Mouse (Mus musculus): ENCODE results near the gene Vstm4. TPM values are rescaled to one million over a fixed set of nuclear protein-coding genes. Genes with fewer than 3 reads are reported as not detected.

Gene Vstm4
- 13.2 and 14.8 TPM in 2 replicates for polyA plus RNA-seq (2012; rRNA removed)
- 21.9 and 25.0 TPM in 2 replicates for polyA plus RNA-seq (2014; fragmentation: Nextera tagmentation; extraction: Ambion mirVana)

DNA sequence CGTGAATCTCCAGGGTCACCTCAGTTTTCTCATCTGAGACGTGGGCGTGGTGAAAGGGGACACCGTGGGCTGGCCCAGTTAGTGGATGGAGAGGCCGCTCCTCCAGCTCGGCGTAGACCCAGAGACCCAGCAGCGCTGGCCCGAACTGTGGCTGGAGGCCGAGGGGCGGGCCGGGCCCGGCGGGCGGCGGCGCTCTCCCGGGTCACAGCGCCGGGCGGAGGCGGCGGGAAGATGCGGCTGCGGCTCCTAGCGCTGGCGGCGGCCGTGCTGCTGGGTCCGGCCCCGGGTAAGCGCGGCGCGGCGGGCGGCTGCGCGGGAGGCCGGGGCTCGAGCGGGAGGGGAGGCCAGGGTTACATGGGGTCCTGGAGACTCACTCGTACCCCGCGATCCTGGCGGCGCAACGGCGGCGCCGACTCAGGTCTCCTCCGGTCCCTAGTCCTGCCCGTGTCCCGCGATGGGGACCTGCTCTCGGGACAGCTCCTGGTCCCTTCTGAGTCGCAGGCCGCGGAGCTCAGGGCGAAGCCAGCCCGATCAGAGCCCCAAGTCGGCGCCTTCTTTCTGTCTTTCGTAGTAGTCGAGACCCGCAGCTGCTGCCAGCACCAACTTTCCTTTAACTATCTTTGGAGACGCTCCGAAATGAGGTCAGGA lies at the start of gene Vstm4:
TSS of gene Vstm4 (plus strand) at position 76 of the 648 bp plus-strand sequence.
- H3K4me2 ChIP-seq (replicated peaks; ENCODE audit: low read depth, low read length, severe bottlenecking): peak within 1 kb of the TSS; percentile 80
- ATAC-seq (ENCODE audit: low FRiP score, low read depth) (peak; percentile 79), DNase-seq (ENCODE audit: low spot score) (peak; percentile 52)
- H3K27me3 ChIP-seq (ENCODE audit: control insufficient read depth, insufficient read depth, low read length): no peaks in the 10 kb centered on the region
- peak within 1 kb of the TSS; percentile 88 for H3K9ac ChIP-seq (ENCODE audit: low read depth, low read length, severe bottlenecking)
- H3K27ac ChIP-seq (replicated peaks; ENCODE audit: low read depth, low read length): peak within 1 kb of the TSS; percentile 70
- no peaks in the 10 kb centered on the region for H3K9me3 ChIP-seq (ENCODE audit: control insufficient read depth, low read length)
- peak within 1 kb of the TSS; percentile 58 for H3K4me3 ChIP-seq (replicated peaks; ENCODE audit: low read length)
- TF ChIP-seq POLR2A (IDR thresholded peaks at IDR 0.05; ENCODE audit: borderline replicate concordance, extremely low read depth, insufficient read depth, insufficient read length): no peak
- WGBS: under 1% methylated on average over 50 of the region's 68 CpGs
- H3K36me3 ChIP-seq (ENCODE audit: control insufficient read depth, insufficient read depth, low read length): no peaks in the 10 kb centered on the region
- peaks cover 11% of the 10 kb centered on the region for H3K4me1 ChIP-seq (ENCODE audit: control insufficient read depth, insufficient read depth, low read length)

DNA sequence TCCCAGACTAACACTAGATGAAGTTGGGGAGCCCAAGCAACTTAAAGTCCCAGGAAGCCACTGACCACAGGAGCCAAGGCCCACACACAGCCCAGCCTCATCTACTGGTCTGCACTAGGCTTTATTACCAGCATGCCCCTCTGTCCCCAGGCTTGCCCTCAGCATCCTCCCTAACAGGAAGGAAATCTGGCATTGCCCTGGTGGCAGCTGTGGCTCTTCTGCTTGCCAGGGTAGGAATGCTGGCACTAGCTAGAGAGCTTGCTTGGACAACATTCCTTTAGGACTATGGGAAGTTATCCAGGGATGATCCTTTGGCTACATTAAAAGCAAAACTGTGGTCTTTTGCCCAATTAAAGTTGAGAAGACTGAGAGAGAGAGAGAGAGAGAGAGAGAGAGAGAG lies 46.4 kb upstream of the Vstm4 start:
- no peak for TF ChIP-seq POLR2A (IDR thresholded peaks at IDR 0.05; ENCODE audit: borderline replicate concordance, extremely low read depth, insufficient read depth, insufficient read length)
- H3K4me2 ChIP-seq (replicated peaks; ENCODE audit: low read depth, low read length, severe bottlenecking): no peak overlapping the region
- H3K27me3 ChIP-seq (ENCODE audit: control insufficient read depth, insufficient read depth, low read length): no peaks in the 10 kb centered on the region
- no peak overlapping the region for H3K27ac ChIP-seq (replicated peaks; ENCODE audit: low read depth, low read length)
- no peaks in the 10 kb centered on the region for H3K4me1 ChIP-seq (ENCODE audit: control insufficient read depth, insufficient read depth, low read length)
- ATAC-seq (ENCODE audit: low FRiP score, low read depth) (no peak), DNase-seq (ENCODE audit: low spot score) (no peak)
- no peaks in the 10 kb centered on the region for H3K9me3 ChIP-seq (ENCODE audit: control insufficient read depth, low read length)
- H3K9ac ChIP-seq (ENCODE audit: low read depth, low read length, severe bottlenecking): no peak overlapping the region
- H3K4me3 ChIP-seq (replicated peaks; ENCODE audit: low read length): no peak overlapping the region
- no peaks in the 10 kb centered on the region for H3K36me3 ChIP-seq (ENCODE audit: control insufficient read depth, insufficient read depth, low read length)

DNA sequence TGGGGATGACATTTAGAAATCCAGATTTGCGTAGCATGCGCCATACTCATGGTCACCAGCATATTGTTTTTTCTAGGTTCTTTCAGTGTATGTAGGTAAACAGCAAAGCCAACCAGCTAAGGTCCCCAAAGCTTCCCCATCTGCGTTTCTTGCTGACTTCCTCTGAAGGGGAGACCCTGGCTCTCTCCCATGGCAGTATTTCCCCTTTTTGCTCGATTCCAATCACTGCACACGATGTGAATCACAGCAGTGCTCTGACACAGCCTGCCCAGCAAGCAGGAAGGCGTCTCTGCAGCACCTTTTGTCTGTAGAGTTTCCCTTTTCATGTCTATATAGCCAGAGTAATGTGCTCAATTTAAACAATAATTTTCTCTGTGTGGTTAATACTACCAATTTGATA lies 44.1 kb upstream of the Vstm4 start:
- ATAC-seq (ENCODE audit: low FRiP score, low read depth) (no peak), DNase-seq (ENCODE audit: low spot score) (no peak)
- no peaks in the 10 kb centered on the region for H3K9me3 ChIP-seq (ENCODE audit: control insufficient read depth, low read length)
- H3K4me3 ChIP-seq (replicated peaks; ENCODE audit: low read length): no peak overlapping the region
- TF ChIP-seq POLR2A (IDR thresholded peaks at IDR 0.05; ENCODE audit: borderline replicate concordance, extremely low read depth, insufficient read depth, insufficient read length): no peak
- no peaks in the 10 kb centered on the region for H3K27me3 ChIP-seq (ENCODE audit: control insufficient read depth, insufficient read depth, low read length)
- H3K27ac ChIP-seq (replicated peaks; ENCODE audit: low read depth, low read length): no peak overlapping the region
- no peaks in the 10 kb centered on the region for H3K4me1 ChIP-seq (ENCODE audit: control insufficient read depth, insufficient read depth, low read length)
- no peaks in the 10 kb centered on the region for H3K36me3 ChIP-seq (ENCODE audit: control insufficient read depth, insufficient read depth, low read length)
- no peak overlapping the region for H3K4me2 ChIP-seq (replicated peaks; ENCODE audit: low read depth, low read length, severe bottlenecking)
- WGBS: 74% methylated on average over 6 of the region's 6 CpGs
- no peak overlapping the region for H3K9ac ChIP-seq (ENCODE audit: low read depth, low read length, severe bottlenecking)

DNA sequence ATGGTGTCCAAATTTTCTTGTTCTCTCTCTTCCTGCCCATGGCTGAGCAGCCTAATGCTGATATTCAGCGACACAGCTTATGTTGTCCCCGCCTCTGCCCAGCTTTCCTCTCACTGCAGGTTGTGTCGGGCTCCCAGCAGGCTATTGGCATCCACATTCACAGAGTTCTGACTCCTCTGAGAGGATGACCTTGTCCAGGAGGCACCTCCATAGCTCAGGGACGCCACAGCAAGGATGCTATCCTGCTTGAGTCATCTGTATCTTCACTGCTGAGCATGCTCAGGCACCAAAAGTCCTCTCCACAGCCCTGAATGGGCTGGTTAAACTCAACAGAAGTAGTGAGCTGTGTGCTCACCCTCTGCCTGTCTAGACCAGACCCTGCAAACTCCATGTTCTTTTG lies 41.6 kb upstream of the Vstm4 start:
- TF ChIP-seq POLR2A (IDR thresholded peaks at IDR 0.05; ENCODE audit: borderline replicate concordance, extremely low read depth, insufficient read depth, insufficient read length): no peak
- Histone ChIP-seq H3K9me3 (ENCODE audit: control insufficient read depth, low read length) (no peaks in the 10 kb centered on the region), H3K4me2 (replicated peaks; ENCODE audit: low read depth, low read length, severe bottlenecking) (no peak overlapping the region), H3K9ac (ENCODE audit: low read depth, low read length, severe bottlenecking) (no peak overlapping the region), H3K36me3 (ENCODE audit: control insufficient read depth, insufficient read depth, low read length) (no peaks in the 10 kb centered on the region), H3K27me3 (ENCODE audit: control insufficient read depth, insufficient read depth, low read length) (no peaks in the 10 kb centered on the region), H3K4me3 (replicated peaks; ENCODE audit: low read length) (no peak overlapping the region), H3K27ac (replicated peaks; ENCODE audit: low read depth, low read length) (no peak overlapping the region), H3K4me1 (ENCODE audit: control insufficient read depth, insufficient read depth, low read length) (0 out of 2 replicates have a peak, but pooled peaks cover 7% of the 10 kb centered on the region)
- DNase-seq (ENCODE audit: low spot score) (no peak), ATAC-seq (ENCODE audit: low FRiP score, low read depth) (no peak)
- WGBS: 62% methylated on average over 4 of the region's 4 CpGs

DNA sequence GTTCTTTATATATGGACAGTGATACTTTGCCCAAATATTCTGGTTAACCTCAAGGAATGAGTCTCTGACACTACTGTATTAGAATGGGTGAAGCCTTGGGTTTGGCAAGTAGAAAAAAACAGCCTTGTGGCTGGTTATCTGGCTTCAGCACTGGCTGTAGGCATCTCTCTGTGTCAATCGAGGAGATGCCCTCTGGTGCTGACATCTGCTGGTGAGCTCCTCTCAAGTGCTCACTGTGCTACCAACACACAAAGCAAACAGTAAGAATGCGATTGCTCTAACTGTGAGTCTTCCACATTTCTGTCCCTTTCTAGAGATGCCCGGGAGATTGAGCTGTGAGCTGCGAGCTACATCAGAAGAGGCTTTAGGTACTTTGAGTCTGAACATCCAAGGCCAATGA lies 40.0 kb upstream of the Vstm4 start:
- 79% methylated on average over 4 of the region's 4 CpGs for WGBS
- no peak for TF ChIP-seq POLR2A (IDR thresholded peaks at IDR 0.05; ENCODE audit: borderline replicate concordance, extremely low read depth, insufficient read depth, insufficient read length)
- Histone ChIP-seq H3K27me3 (ENCODE audit: control insufficient read depth, insufficient read depth, low read length) (no peaks in the 10 kb centered on the region), H3K4me1 (ENCODE audit: control insufficient read depth, insufficient read depth, low read length) (0 out of 2 replicates have a peak, but pooled peaks cover 7% of the 10 kb centered on the region), H3K9me3 (ENCODE audit: control insufficient read depth, low read length) (no peaks in the 10 kb centered on the region), H3K36me3 (ENCODE audit: control insufficient read depth, insufficient read depth, low read length) (no peaks in the 10 kb centered on the region), H3K4me3 (replicated peaks; ENCODE audit: low read length) (no peak overlapping the region), H3K27ac (replicated peaks; ENCODE audit: low read depth, low read length) (no peak overlapping the region), H3K4me2 (replicated peaks; ENCODE audit: low read depth, low read length, severe bottlenecking) (no peak overlapping the region), H3K9ac (ENCODE audit: low read depth, low read length, severe bottlenecking) (no peak overlapping the region)
- DNase-seq (ENCODE audit: low spot score) (no peak), ATAC-seq (ENCODE audit: low FRiP score, low read depth) (no peak)
